Mouse (Mus musculus): ENCODE results near the gene Epha2. TPM values are rescaled to one million over a fixed set of nuclear protein-coding genes. Genes with fewer than 3 reads are reported as not detected.

Gene Epha2
- polyA plus RNA-seq, 1 experiment: not detected

DNA sequence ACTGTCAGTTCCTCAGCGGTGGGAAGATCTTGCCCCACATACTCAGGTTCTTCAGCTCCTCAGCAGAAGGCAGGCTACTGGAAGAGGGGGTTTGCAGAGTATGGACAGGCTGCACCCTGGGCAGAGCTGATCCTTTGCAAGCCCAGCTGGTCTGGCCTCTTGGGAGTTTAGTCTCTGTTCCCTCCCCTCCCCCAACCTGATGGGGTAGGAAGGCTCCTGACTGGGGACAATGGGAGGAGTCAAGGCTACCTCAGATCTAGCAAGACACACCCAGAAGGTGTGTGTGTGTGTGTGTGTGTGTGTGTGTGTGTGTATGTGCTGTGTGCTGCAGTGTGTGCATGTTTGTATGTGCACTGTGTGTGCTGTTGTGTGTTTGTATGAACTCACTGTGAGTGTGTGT is 37.8 kb downstream of the Epha2 start:
- TF ChIP-seq CTCF (IDR thresholded peaks at IDR 0.05; ENCODE audit: insufficient read depth, low read depth, low read length): no peak
- no peak for TF ChIP-seq POLR2A (IDR thresholded peaks at IDR 0.05; ENCODE audit: insufficient read depth, low read depth, low read length)
- Histone ChIP-seq H3K4me3 (ENCODE audit: insufficient read depth, low read depth, low read length) (no peak overlapping the region), H3K27ac (ENCODE audit: insufficient read depth, low read depth, low read length) (no peak overlapping the region), H3K4me1 (ENCODE audit: control insufficient read depth, insufficient read depth, low read length) (peaks cover 8% of the 10 kb centered on the region)
- WGBS: 54% methylated on average over 1 of the region's 1 CpGs

DNA sequence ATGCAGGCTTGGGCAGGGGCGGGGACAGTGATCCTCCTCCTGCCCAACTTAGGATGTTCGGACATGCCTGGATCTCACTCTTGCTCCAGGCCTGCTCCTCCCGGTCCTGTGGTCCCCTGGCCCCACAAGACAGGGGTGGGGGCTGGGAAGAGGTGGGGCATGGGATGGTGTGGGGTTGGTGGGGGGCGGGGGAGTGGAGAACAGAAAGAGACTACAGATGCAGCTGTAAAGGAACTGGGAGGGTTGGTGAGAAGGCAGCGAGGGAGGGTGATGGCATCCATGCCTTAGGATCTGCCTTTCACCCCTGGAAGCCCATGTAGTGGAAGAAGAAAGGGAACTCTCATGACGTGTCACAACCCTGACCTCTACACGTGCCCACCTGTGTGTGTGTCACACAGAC is 40.4 kb downstream of the Epha2 start:
- H3K27ac ChIP-seq (ENCODE audit: insufficient read depth, low read depth, low read length): no peak overlapping the region
- H3K4me1 ChIP-seq (ENCODE audit: control insufficient read depth, insufficient read depth, low read length): peaks cover 8% of the 10 kb centered on the region
- no peak for TF ChIP-seq CTCF (IDR thresholded peaks at IDR 0.05; ENCODE audit: insufficient read depth, low read depth, low read length)
- no peak for TF ChIP-seq POLR2A (IDR thresholded peaks at IDR 0.05; ENCODE audit: insufficient read depth, low read depth, low read length)
- H3K4me3 ChIP-seq (ENCODE audit: insufficient read depth, low read depth, low read length): no peak overlapping the region
- 82% methylated on average over 7 of the region's 7 CpGs for WGBS

GRCm38 (mm10) chr4:141343515-141343914 is 42.5 kb downstream of the Epha2 start:
- Histone ChIP-seq H3K4me1 (ENCODE audit: control insufficient read depth, insufficient read depth, low read length) (peaks cover 3% of the 10 kb centered on the region), H3K27ac (ENCODE audit: insufficient read depth, low read depth, low read length) (no peak overlapping the region), H3K4me3 (ENCODE audit: insufficient read depth, low read depth, low read length) (no peak overlapping the region)
- TF ChIP-seq POLR2A (IDR thresholded peaks at IDR 0.05; ENCODE audit: insufficient read depth, low read depth, low read length) (no peak), CTCF (IDR thresholded peaks at IDR 0.05; ENCODE audit: insufficient read depth, low read depth, low read length) (no peak)
- WGBS: 63% methylated on average over 7 of the region's 7 CpGs

DNA sequence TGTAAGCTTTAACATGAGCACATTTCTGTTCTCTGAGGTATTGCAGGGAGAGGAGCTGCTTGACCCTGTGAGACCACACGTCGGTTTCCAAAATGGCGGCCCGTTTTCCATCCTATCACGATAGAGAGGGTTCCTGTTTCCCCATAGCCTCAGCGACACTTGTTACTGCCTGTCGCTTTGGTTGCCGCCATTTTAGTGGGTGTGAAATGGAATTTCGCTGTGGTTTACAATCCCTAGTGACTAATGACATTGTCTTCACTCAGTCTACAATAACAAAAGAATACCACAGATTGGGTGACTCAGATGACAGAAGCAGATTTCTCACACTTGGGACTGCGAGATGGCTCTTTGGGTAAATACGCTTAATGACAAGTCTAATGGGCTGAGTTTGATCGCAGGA is 44.2 kb downstream of the Epha2 start:
- no peak overlapping the region for H3K4me3 ChIP-seq (ENCODE audit: insufficient read depth, low read depth, low read length)
- no peak for TF ChIP-seq CTCF (IDR thresholded peaks at IDR 0.05; ENCODE audit: insufficient read depth, low read depth, low read length)
- TF ChIP-seq POLR2A (IDR thresholded peaks at IDR 0.05; ENCODE audit: insufficient read depth, low read depth, low read length): no peak
- H3K27ac ChIP-seq (ENCODE audit: insufficient read depth, low read depth, low read length): no peak overlapping the region
- H3K4me1 ChIP-seq (ENCODE audit: control insufficient read depth, insufficient read depth, low read length): no peaks in the 10 kb centered on the region; the same call in 1 of the 2 replicates
- WGBS: 95% methylated on average over 12 of the region's 12 CpGs

- TF ChIP-seq CTCF (IDR thresholded peaks at IDR 0.05; ENCODE audit: insufficient read depth, low read depth, low read length): no peak
- no peak for TF ChIP-seq POLR2A (IDR thresholded peaks at IDR 0.05; ENCODE audit: insufficient read depth, low read depth, low read length)
- 88% methylated on average over 8 of the region's 8 CpGs for whole genome bisulfite sequencing
- no peak overlapping the region for H3K27ac ChIP-seq (ENCODE audit: insufficient read depth, low read depth, low read length)
- no peak overlapping the region for H3K4me3 ChIP-seq (ENCODE audit: insufficient read depth, low read depth, low read length)
- no peaks in the 10 kb centered on the region; the same call in 1 of the 2 replicates for H3K4me1 ChIP-seq (ENCODE audit: control insufficient read depth, insufficient read depth, low read length)
These were observed 46.3 kb downstream of the Epha2 start for GRCm38 (mm10) chr4:141347365-141347797.

GRCm38 (mm10) chr4:141348616-141349015 is 47.6 kb downstream of the Epha2 start:
- TF ChIP-seq POLR2A (IDR thresholded peaks at IDR 0.05; ENCODE audit: insufficient read depth, low read depth, low read length) (no peak), CTCF (IDR thresholded peaks at IDR 0.05; ENCODE audit: insufficient read depth, low read depth, low read length) (no peak)
- 72% methylated on average over 11 of the region's 11 CpGs for WGBS

GRCm38 (mm10) chr4:141350015-141350414 is 49.0 kb downstream of the Epha2 start:
- WGBS: 90% methylated on average over 12 of the region's 12 CpGs
- TF ChIP-seq POLR2A (IDR thresholded peaks at IDR 0.05; ENCODE audit: insufficient read depth, low read depth, low read length) (no peak), CTCF (IDR thresholded peaks at IDR 0.05; ENCODE audit: insufficient read depth, low read depth, low read length) (no peak)
- Histone ChIP-seq H3K27ac (ENCODE audit: insufficient read depth, low read depth, low read length) (no peak overlapping the region), H3K4me1 (ENCODE audit: control insufficient read depth, insufficient read depth, low read length) (no peaks in the 10 kb centered on the region), H3K4me3 (ENCODE audit: insufficient read depth, low read depth, low read length) (no peak overlapping the region)

More at GRCm38 (mm10) chr4:141348616-141349015, 47.6 kb downstream of the Epha2 start:
- Histone ChIP-seq H3K4me3 (ENCODE audit: insufficient read depth, low read depth, low read length) (no peak overlapping the region), H3K4me1 (ENCODE audit: control insufficient read depth, insufficient read depth, low read length) (no peaks in the 10 kb centered on the region), H3K27ac (ENCODE audit: insufficient read depth, low read depth, low read length) (no peak overlapping the region)

DNA sequence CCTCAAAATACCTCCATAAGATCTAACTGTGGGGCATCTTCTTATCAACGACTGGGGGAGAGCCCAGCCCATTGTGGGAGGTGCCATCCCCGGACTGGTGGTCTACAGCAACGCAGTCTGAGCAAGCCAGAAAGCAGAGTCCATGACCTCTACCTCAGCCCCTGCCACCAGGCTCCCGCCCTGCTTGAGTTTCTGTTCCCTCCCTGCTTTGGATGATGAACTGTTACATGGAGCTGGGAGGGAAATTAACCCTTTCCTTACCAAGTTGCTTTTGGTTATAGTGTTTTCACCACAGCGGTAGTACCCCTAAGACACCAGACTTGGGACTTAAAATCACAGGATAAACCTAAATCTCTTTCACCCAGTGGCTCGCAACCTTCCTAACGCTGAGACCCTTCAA is 50.9 kb downstream of the Epha2 start:
- no peak for TF ChIP-seq POLR2A (IDR thresholded peaks at IDR 0.05; ENCODE audit: insufficient read depth, low read depth, low read length)
- TF ChIP-seq CTCF (IDR thresholded peaks at IDR 0.05; ENCODE audit: insufficient read depth, low read depth, low read length): no peak
- 80% methylated on average over 7 of the region's 7 CpGs for WGBS
- Histone ChIP-seq H3K27ac (ENCODE audit: insufficient read depth, low read depth, low read length) (no peak overlapping the region), H3K4me3 (ENCODE audit: insufficient read depth, low read depth, low read length) (no peak overlapping the region), H3K4me1 (ENCODE audit: control insufficient read depth, insufficient read depth, low read length) (no peaks in the 10 kb centered on the region)

DNA sequence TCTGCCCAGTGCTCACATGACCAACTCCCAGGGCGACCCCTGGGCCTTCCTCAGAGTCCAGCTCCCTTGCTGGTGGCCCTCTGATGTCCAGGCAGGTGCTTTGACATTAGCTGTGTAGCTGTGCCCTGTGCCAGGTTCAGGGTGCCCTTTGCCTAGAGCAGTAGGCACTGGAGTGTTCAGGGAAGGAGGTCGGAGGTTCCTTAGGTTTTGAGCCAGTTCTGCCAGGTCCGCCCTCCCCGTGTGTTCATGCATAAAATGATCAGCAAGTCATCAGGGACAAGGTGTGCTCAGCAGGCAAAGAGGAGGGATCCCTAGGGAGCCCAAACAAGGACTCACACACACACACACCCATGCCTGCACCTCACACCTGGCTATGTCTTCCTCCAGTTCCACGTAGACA is 51.9 kb downstream of the Epha2 start:
- H3K27ac ChIP-seq (ENCODE audit: insufficient read depth, low read depth, low read length): no peak overlapping the region
- H3K4me1 ChIP-seq (ENCODE audit: control insufficient read depth, insufficient read depth, low read length): no peaks in the 10 kb centered on the region
- no peak overlapping the region for H3K4me3 ChIP-seq (ENCODE audit: insufficient read depth, low read depth, low read length)
- WGBS: 81% methylated on average over 5 of the region's 5 CpGs
- TF ChIP-seq CTCF (IDR thresholded peaks at IDR 0.05; ENCODE audit: insufficient read depth, low read depth, low read length) (no peak), POLR2A (IDR thresholded peaks at IDR 0.05; ENCODE audit: insufficient read depth, low read depth, low read length) (no peak)

DNA sequence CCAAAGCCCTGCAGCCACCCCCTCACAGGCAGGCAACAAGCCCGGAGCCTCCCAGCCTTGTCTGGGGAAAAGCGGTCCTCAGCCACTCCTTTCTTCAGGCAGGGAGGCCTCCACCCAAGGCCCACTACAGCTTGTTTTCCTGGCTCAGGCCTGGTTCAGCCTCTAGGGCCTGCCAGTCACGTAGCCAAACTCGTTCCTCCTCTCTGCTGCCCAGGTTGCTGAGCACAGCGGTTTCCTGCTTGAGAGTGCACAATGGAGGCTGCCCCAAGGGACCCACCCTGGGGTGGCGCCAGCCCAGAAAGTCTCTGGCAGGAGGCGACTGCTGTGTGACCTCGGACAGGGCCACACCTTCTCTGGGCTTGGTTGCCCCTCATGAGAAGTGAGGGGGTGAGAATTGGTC is 52.8 kb downstream of the Epha2 start:
- H3K4me1 ChIP-seq (ENCODE audit: control insufficient read depth, insufficient read depth, low read length): no peaks in the 10 kb centered on the region
- 76% methylated on average over 8 of the region's 8 CpGs for WGBS
- no peak overlapping the region for H3K4me3 ChIP-seq (ENCODE audit: insufficient read depth, low read depth, low read length)
- TF ChIP-seq CTCF (IDR thresholded peaks at IDR 0.05; ENCODE audit: insufficient read depth, low read depth, low read length) (no peak), POLR2A (IDR thresholded peaks at IDR 0.05; ENCODE audit: insufficient read depth, low read depth, low read length) (no peak)
- H3K27ac ChIP-seq (ENCODE audit: insufficient read depth, low read depth, low read length): no peak overlapping the region
